Mouse (Mus musculus): Measurements from ENCODE around the gene Coa5.

DNA sequence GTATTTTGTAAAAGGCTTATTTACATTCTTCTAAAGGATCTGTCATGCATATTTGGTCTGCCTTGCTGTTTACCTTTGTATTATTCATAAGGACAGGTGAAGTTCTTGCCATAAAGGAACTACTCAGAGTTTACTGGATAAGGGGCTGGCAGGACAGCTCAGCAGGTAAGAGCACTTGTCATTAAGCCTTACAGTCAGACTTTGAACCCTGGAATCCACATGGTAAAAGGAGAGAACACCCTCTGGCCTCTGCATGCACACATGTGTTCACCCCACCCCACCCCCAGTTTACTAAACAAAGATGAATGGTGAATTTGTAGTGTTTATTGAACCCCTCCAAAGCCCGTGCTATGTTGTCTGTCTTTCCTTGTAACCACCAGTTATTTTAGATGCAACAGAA, 14.5 kb downstream of the Coa5 start:
- TF ChIP-seq POLR2A (IDR thresholded peaks at IDR 0.05; ENCODE audit: control insufficient read depth, extremely low read depth, insufficient read depth, low read length, poor library complexity) = no peak
- no peak for TF ChIP-seq CTCF (IDR thresholded peaks at IDR 0.05; ENCODE audit: borderline replicate concordance, control insufficient read depth, extremely low read depth, insufficient read depth, low read length, poor library complexity)

Data from thymus, adult 2 months (tissue).